Mouse (Mus musculus) bone marrow macrophage, adult 2 months (primary cell): ENCODE measurements around the gene Pawr. TPM values are rescaled to one million over a fixed set of nuclear protein-coding genes. Genes with fewer than 3 reads are reported as not detected.

Source experiments
- H3K27ac ChIP-seq: 2 replicates; pipeline ENCODE4 v1.5.1; 2012; ENCODE audit warnings: low read depth, low read length; ENCODE audit not compliant: insufficient read depth
- H3K4me1 ChIP-seq: 2 replicates; pipeline ENCODE4 v1.6.1; 2012; ENCODE audit warnings: low read length; ENCODE audit not compliant: control insufficient read depth, insufficient read depth
- H3K4me3 ChIP-seq: 2 replicates; pipeline ENCODE4 v1.5.1; 2012; ENCODE audit warnings: mild to moderate bottlenecking, low read length, moderate library complexity; ENCODE audit not compliant: insufficient read depth
- CTCF ChIP-seq: IDR thresholded peaks from 2 replicates; pipeline ENCODE4 v1.5.1; 2012; ENCODE audit warnings: low read depth, mild to moderate bottlenecking, low read length, moderate library complexity
- POLR2A ChIP-seq: IDR thresholded peaks from 2 replicates; pipeline ENCODE4 v1.6.1; 2012; ENCODE audit warnings: mild to moderate bottlenecking, low read depth, low read length, borderline replicate concordance
- polyA plus RNA-seq: library from polyadenylated mRNA; stranded (reverse); fragments of >200 nt; gene quantifications from 2 replicates; pipeline ENCODE4 v1.2.4, GENCODE M21; 2012; ENCODE audit not compliant: missing spikeins, insufficient read depth, insufficient read length

Pawr gene
- polyA plus RNA-seq, 1 experiment, result not detected

DNA sequence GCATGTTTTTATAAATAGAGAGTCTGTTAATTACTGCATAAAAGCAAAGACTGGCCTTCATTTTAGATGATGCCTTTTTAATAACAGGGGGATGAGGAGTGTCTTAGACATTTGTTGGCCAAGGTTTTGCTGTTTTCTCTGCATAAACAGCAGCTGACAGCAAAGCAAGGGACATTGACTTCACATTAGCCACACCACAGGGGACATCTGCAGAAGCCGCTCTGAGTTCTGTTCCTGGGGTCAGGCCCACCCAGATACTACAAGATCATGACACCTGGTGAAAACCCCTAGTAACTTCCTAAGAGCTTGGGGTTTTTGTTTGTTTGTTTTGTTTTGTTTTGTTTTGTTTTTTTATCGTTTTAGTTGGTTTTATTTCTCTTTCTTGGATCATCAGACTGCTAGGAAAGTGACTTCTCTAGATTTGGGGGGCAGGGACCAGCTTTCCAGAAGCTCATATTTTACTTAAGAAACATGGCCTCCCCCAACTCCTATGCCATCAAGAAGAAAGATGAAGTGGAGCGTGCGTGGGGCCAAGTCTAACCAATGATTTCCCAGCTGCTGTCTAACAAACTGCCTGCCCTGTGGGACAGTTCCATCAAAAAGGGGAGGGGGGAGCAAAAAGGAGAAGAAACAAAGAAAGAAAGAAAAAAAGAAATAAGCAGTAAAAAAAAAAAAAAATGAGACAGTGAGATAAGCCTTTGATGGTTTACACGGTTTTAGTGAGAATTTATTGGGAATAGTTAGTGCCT is 57.4 kb downstream of the Pawr start:
- Histone ChIP-seq H3K4me1 (no peaks in the 10 kb centered on the region), H3K4me3 (no peak overlapping the region), H3K27ac (no peak overlapping the region)
- TF ChIP-seq CTCF (no peak), POLR2A (no peak)

DNA sequence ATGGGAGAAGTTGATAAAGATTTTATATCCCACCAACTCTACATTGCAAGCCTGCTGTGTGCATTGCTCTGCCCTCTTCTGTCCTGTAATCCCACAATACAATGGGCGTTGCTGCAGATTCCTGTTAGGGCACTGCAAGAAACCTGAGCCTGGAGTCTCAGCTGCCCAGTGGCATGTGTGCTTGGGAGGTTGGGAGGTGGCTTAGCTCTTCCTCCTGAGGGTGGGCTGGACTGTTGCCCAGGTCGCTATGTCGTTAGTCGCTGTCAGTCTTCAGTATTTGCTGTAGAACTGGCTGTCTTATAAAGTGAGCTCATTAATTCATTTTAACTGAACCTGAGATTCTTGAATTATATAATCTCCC is 58.0 kb downstream of the Pawr start:
- Histone ChIP-seq H3K4me3 (no peak overlapping the region), H3K27ac (no peak overlapping the region), H3K4me1 (no peaks in the 10 kb centered on the region)
- no peak for TF ChIP-seq CTCF
- TF ChIP-seq POLR2A, result no peak

DNA sequence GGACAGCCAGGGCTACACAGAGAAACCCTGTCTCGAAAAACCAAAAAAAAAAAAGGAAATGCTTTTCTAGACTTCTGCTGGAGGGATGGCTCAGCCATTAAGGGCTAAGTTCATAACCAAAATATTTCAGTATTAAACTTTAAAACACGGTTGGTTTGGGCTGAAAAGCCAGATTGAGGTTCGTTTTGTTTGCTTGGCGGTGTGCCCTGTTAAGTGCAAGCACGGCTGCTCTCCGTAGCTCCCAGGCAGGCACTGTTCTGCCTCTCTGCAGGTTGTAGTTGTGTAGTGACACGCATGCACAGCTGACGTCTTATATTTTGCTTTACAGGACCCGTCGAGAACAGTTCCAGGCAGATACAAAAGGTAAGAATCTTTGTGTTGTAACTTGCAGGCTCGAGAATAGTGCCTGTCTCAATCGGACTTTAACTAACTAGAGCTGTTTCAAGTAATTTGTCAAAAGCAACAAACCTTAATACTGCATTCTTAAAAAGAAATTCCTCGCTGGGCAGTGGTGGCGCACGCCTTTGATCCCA is 59.5 kb downstream of the Pawr start:
- no peak overlapping the region for H3K4me3 ChIP-seq
- H3K4me1 ChIP-seq, result no peaks in the 10 kb centered on the region
- TF ChIP-seq POLR2A (no peak), CTCF (no peak)
- H3K27ac ChIP-seq, result no peak overlapping the region

DNA sequence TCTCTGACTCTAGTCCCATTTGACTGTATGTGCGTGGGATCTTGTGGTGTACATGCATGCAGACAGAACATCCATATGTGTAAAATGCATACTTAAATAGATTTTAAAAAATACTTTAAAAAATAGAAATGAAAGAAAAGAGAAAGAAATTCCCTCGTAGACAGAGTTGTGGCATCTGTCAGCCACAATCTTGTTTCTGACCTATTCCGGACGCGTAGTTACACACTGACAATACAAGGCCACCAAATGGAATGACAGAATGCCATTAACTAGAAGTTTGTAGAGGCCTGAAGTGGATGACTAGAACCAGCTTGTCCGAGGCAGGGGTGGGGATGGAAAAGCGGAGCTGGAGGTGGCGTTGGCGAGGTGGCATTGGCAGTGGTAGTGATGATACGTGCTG is 60.2 kb downstream of the Pawr start:
- no peak overlapping the region for H3K27ac ChIP-seq
- TF ChIP-seq CTCF, result no peak
- TF ChIP-seq POLR2A, result no peak
- no peaks in the 10 kb centered on the region for H3K4me1 ChIP-seq
- no peak overlapping the region for H3K4me3 ChIP-seq

GRCm38 (mm10) chr10:108394306-108394705 is 62.4 kb downstream of the Pawr start:
- Histone ChIP-seq H3K4me1 (no peaks in the 10 kb centered on the region), H3K27ac (no peak overlapping the region), H3K4me3 (no peak overlapping the region)
- TF ChIP-seq CTCF, result no peak
- no peak for TF ChIP-seq POLR2A

DNA sequence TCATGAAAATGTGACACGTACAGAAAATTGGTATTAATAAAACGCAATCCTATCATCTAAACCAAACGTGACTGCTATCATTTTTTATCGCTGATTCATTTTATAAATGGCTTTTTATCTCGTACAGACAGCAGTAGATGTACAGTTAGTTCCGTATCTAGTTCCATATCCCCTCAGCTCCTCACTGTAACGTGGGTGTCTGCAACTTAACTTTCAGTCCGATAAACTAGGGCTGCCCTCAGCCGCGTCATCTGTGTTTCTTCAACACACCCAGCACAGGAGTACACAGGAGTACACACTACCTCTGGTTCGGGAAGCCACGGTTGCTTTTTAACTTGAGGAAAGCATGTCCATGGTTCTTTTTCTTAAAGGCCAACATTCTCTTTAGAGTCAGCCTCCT is 63.3 kb downstream of the Pawr start:
- H3K4me1 ChIP-seq, result no peaks in the 10 kb centered on the region
- H3K27ac ChIP-seq, result no peak overlapping the region
- H3K4me3 ChIP-seq, result no peak overlapping the region
- TF ChIP-seq POLR2A (no peak), CTCF (no peak)

DNA sequence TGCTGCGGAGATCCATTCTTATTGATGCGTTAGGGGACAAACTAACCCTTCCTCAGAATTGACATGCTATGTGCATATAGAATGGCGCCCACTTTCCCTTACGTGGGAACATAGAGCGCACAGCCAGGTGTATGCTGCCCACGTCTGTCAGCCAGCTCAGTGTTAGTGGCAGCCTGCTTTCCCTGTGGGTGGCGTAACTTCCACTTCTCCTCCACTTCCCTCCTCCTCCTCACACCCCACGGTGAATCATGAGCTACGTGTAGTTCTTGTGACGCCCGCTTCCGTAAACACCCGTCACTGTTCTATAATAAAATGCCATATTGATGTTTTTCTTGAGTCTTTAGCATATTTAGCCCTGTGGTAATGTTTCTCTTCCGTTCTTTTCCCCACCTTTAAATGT is 63.7 kb downstream of the Pawr start:
- no peak overlapping the region for H3K27ac ChIP-seq
- TF ChIP-seq CTCF, result no peak
- no peak for TF ChIP-seq POLR2A
- no peak overlapping the region for H3K4me3 ChIP-seq
- H3K4me1 ChIP-seq, result no peaks in the 10 kb centered on the region

GRCm38 (mm10) chr10:108402751-108403150 is 70.8 kb downstream of the Pawr start:
- H3K4me1 ChIP-seq, result no peaks in the 10 kb centered on the region
- H3K4me3 ChIP-seq, result no peak overlapping the region
- no peak overlapping the region for H3K27ac ChIP-seq
- TF ChIP-seq POLR2A (no peak), CTCF (no peak)

- no peaks in the 10 kb centered on the region for H3K4me1 ChIP-seq
- H3K27ac ChIP-seq, result no peak overlapping the region
- no peak overlapping the region for H3K4me3 ChIP-seq
- TF ChIP-seq POLR2A (no peak), CTCF (no peak)
Observed at GRCm38 (mm10) chr10:108403366-108403865, 71.5 kb downstream of the Pawr start.

DNA sequence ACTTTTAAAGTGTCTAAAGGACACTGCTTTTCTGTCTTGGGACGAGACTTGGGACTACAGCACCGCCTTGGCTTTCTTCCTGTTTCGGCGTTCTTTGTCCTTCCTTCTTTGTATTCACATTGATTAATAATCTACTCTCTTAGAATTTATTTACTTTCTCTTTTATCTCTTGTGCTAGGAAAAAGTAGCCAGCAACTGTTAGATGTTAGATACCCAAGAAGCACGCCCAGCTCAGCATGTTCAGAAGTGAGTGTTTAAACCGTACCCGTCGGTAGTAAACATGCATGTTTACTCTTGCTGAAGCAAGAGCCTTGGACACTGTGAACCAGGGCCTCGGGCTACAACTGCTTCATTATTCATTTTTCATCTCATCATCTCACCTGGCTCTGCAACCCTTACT is 72.2 kb downstream of the Pawr start:
- no peak for TF ChIP-seq POLR2A
- no peak for TF ChIP-seq CTCF
- Histone ChIP-seq H3K4me3 (no peak overlapping the region), H3K4me1 (no peaks in the 10 kb centered on the region), H3K27ac (no peak overlapping the region)
